Mouse (Mus musculus) kidney, postnatal 36 days (tissue): ENCODE measurements around the gene Asl.
A peak's percentile ranks its signal among the peaks of the same experiment; 100 is the strongest.

Experiments used
- DNase-seq, 2 experiments: peaks; one replicate each; pipeline ENCODE4 v3.0.0; 2021 to 2022; ENCODE audit warnings: mixed read lengths in 2 of 2

Asl gene

GRCm38 (mm10) chr5:130029142-130029897 lies at the start of gene Asl, which contains the start of gene Crcp:
Asl (minus strand) TSS chr5:130029247.
Crcp (plus strand) TSS chr5:130029290.
- DNase-seq, result peak; percentile 86 to 95

- DNase-seq, result no peak
Observed at GRCm38 (mm10) chr5:130078834-130079156, 49.7 kb upstream of the Asl start.

GRCm38 (mm10) chr5:130078096-130078833 lies 49.2 kb upstream of the Asl start:
- no peak for DNase-seq

- no peak for DNase-seq
Observed at GRCm38 (mm10) chr5:130076396-130076795, 47.3 kb upstream of the Asl start.

GRCm38 (mm10) chr5:130074491-130074890 lies 45.4 kb upstream of the Asl start:
- DNase-seq, result no peak

- DNase-seq, result no peak
Observed at GRCm38 (mm10) chr5:130073026-130073425, 44.0 kb upstream of the Asl start, which contains the start of gene Tpst1. Tpst1 (plus strand) TSS chr5:130073326.

- DNase-seq, result no peak
Observed at GRCm38 (mm10) chr5:130067841-130068264, 38.8 kb upstream of the Asl start.

GRCm38 (mm10) chr5:130065579-130065978 lies 36.5 kb upstream of the Asl start:
- no peak for DNase-seq

GRCm38 (mm10) chr5:130063760-130064159 lies 34.7 kb upstream of the Asl start:
- no peak for DNase-seq

- peak; percentile 39 for DNase-seq
Observed at GRCm38 (mm10) chr5:130062096-130062495, 33.0 kb upstream of the Asl start.

GRCm38 (mm10) chr5:130060329-130060665 lies 31.2 kb upstream of the Asl start:
- no peak for DNase-seq

- DNase-seq, result peak; percentile 24 to 31
Observed at GRCm38 (mm10) chr5:130059413-130060328, 30.6 kb upstream of the Asl start.

GRCm38 (mm10) chr5:130056303-130056702 lies 27.3 kb upstream of the Asl start:
- DNase-seq, result no peak

GRCm38 (mm10) chr5:130055688-130056087 lies 26.6 kb upstream of the Asl start:
- no peak for DNase-seq

- DNase-seq, result no peak
Observed at GRCm38 (mm10) chr5:130052955-130053354, 23.9 kb upstream of the Asl start.

GRCm38 (mm10) chr5:130052510-130052909 lies 23.5 kb upstream of the Asl start:
- DNase-seq, result no peak

GRCm38 (mm10) chr5:130051073-130051860 lies 22.2 kb upstream of the Asl start:
- no peak for DNase-seq

- DNase-seq, result no peak
Observed at GRCm38 (mm10) chr5:130050416-130050815, 21.4 kb upstream of the Asl start.

GRCm38 (mm10) chr5:130048786-130049520 lies 19.9 kb upstream of the Asl start:
- DNase-seq, result peak in 1 of 2 experiments; percentile 30

GRCm38 (mm10) chr5:130047013-130047412 lies 18.0 kb upstream of the Asl start:
- no peak for DNase-seq

- no peak for DNase-seq
Observed at GRCm38 (mm10) chr5:130046589-130046988, 17.5 kb upstream of the Asl start.

- no peak for DNase-seq
Observed at GRCm38 (mm10) chr5:130046100-130046499, 17.1 kb upstream of the Asl start.
